Mouse (Mus musculus) embryonic facial prominence, embryonic 14.5 days (tissue): ENCODE data around the gene Fcgrt. TPM values are rescaled to one million over a fixed set of nuclear protein-coding genes. Genes with fewer than 3 reads are reported as not detected.
"Not testable (repeated sequence)": the region's sequence is repeated elsewhere in the genome, so short reads cannot be mapped to it uniquely, and the experiment has no call there.

ENCODE experiments used
- ATAC-seq: fragments of 200-750 bp; cut with Nextera tagmentation; 2 replicates; pipeline ENCODE4 v1.8.0; 2017; ENCODE audit warnings: low read depth, moderate number of reproducible peaks, moderate TSS enrichment
- DNase-seq: peaks from one replicate; pipeline ENCODE4 v3.0.0-alpha.2; 2015; ENCODE audit warnings: low spot score
- H3K27ac ChIP-seq: fragments of 300-500 bp; sonication (generic); replicated peaks from 2 replicates; pipeline ENCODE4 v1.5.1; 2014; ENCODE audit warnings: low read depth, mild to moderate bottlenecking, low read length, moderate library complexity
- H3K27me3 ChIP-seq: fragments of 300-500 bp; sonication (generic); replicated peaks from 2 replicates; pipeline ENCODE4 v1.6.1; 2014; ENCODE audit warnings: low read length; ENCODE audit not compliant: control insufficient read depth, insufficient read depth
- H3K36me3 ChIP-seq: fragments of 300-500 bp; sonication (generic); 2 replicates; pipeline ENCODE4 v1.6.1; 2014; ENCODE audit warnings: low read length, mixed read lengths; ENCODE audit not compliant: control insufficient read depth, insufficient read depth
- H3K4me1 ChIP-seq: fragments of 300-500 bp; sonication (generic); 2 replicates; pipeline ENCODE4 v1.6.1; 2014; ENCODE audit warnings: antibody characterized with exemption, low read length; ENCODE audit not compliant: control insufficient read depth, insufficient read depth
- H3K4me2 ChIP-seq: fragments of 300-500 bp; sonication (generic); 2 replicates; pipeline ENCODE4 v1.6.1; 2014; ENCODE audit warnings: low read depth, mild to moderate bottlenecking, low read length, moderate library complexity, mixed read lengths
- H3K4me3 ChIP-seq: fragments of 300-500 bp; sonication (generic); 2 replicates; pipeline ENCODE4 v1.5.1; 2014; ENCODE audit warnings: low read depth, mild to moderate bottlenecking, low read length
- H3K9ac ChIP-seq: fragments of 300-500 bp; sonication (generic); 2 replicates; pipeline ENCODE4 v1.6.1; 2014; ENCODE audit warnings: low read depth, mild to moderate bottlenecking, low read length, moderate library complexity, mixed read lengths
- H3K9me3 ChIP-seq: fragments of 300-500 bp; sonication (generic); 2 replicates; pipeline ENCODE4 v1.6.1; 2016; ENCODE audit warnings: low read length; ENCODE audit not compliant: control insufficient read depth
- WGBS: fragments of 180-500 bp; shearing (Covaris S2); extraction: QIAGEN DNeasy Blood & Tissue Kit; methylation state at CpG from one replicate; pipeline ENCODE4 v1.1.7; 2014; 5-methylcytosine and 5-hydroxymethylcytosine counted together
- polyA plus RNA-seq: library from polyadenylated mRNA; unstranded; fragments of >200 nt; fragmentation: Nextera tagmentation; extraction: Ambion mirVana; gene quantifications from 2 replicates; pipeline ENCODE4 v1.2.1, GENCODE M21; 2014

The Fcgrt gene
- polyA plus RNA-seq, result 120 and 129 TPM in 2 replicates

DNA sequence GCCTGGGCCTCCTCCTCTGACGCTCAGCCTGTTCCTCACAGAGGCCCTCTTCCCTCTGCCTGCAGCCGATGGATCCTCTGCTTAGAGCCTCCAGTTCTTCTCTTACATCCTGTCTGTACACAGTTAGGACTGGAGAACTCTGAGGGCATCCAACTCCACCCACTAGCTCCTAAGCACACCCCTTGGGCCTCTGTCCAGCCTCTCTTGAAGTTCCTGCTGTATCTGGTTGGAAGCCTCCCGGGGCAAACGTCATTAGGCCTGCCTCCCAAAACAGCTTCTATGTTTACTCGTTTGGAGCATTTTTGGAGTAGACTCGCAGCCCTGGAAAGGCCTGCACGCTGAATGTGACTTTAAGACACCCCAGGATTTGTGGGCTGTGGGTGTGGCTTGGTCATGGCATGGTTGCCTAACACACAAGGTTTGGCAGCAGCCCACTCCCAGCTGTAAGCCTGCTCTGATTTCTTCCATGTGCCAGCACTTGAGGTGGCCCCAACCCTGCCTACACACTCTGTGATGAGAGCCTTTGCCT, at the start of gene Fcgrt:
TSS of gene Fcgrt (minus strand) at position 200 of the 529 bp plus-strand sequence.
- Histone ChIP-seq H3K27ac (peak within 1 kb of the TSS; percentile 96), H3K4me1 (peaks cover 10% of the 10 kb centered on the region), H3K4me3 (peak within 1 kb of the TSS; percentile 40), H3K4me2 (peak within 1 kb of the TSS; percentile 69), H3K36me3 (0 out of 2 replicates have a peak, but pooled peaks cover 2% of the 10 kb centered on the region), H3K27me3 (no peaks in the 10 kb centered on the region), H3K9me3 (no peaks in the 10 kb centered on the region), H3K9ac (peak within 1 kb of the TSS; percentile 69)
- WGBS, result 35% methylated on average over 7 of the region's 7 CpGs
- peak; percentile 97 for ATAC-seq
- DNase-seq, result peak; percentile 97

- not testable (repeated sequence) for ATAC-seq, DNase-seq, H3K4me3 ChIP-seq, H3K9me3 ChIP-seq, H3K27me3 ChIP-seq, H3K27ac ChIP-seq
- Histone ChIP-seq H3K36me3 (peaks cover 18% of the 10 kb centered on the region; the same call in 1 of the 2 replicates), H3K4me2 (peak overlapping the region; percentile 86), H3K4me1 (peaks cover 11% of the 10 kb centered on the region), H3K9ac (peak overlapping the region; percentile 87)
- 84% methylated on average over 2 of the region's 2 CpGs for WGBS
These were observed 49.4 kb upstream of the Fcgrt start for GRCm38 (mm10) chr7:45153052-45153451.

DNA sequence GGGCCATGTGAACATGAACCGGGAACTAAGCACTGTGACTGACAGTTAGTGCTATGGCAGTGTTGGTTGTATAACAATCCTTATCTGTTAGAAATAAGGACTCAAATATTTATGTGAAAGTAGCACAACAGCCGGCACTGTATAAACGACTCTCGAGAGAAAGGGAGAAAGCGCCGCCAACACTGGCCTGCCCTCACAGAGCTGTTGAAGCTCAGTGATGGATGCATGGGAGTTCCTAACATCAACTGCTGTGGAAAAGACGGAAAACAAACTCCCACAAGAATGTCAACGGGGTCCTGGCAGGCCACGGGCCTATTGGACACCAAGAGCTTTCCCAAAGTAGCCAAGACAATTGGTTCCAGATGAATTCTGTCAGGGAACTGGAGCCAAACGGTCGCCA, 47.7 kb upstream of the Fcgrt start:
- Histone ChIP-seq H3K9ac (no peak overlapping the region), H3K4me1 (peaks cover 11% of the 10 kb centered on the region), H3K27ac (no peak overlapping the region), H3K36me3 (0 out of 2 replicates have a peak, but pooled peaks cover 12% of the 10 kb centered on the region), H3K9me3 (no peaks in the 10 kb centered on the region), H3K4me3 (no peak overlapping the region), H3K4me2 (no peak overlapping the region), H3K27me3 (no peaks in the 10 kb centered on the region)
- no peak for DNase-seq
- WGBS, result 37% methylated on average over 11 of the region's 11 CpGs
- no peak for ATAC-seq

- WGBS, result 40% methylated on average over 4 of the region's 4 CpGs
- H3K4me1 ChIP-seq, result peaks cover 9% of the 10 kb centered on the region
- H3K4me3 ChIP-seq, result no peak overlapping the region
- H3K9me3 ChIP-seq, result no peaks in the 10 kb centered on the region
- no peak overlapping the region for H3K27ac ChIP-seq
- no peaks in the 10 kb centered on the region for H3K27me3 ChIP-seq
- ATAC-seq, result no peak
- H3K36me3 ChIP-seq, result peaks cover 16% of the 10 kb centered on the region; the same call in 1 of the 2 replicates
- H3K4me2 ChIP-seq, result no peak overlapping the region
- DNase-seq, result no peak
- H3K9ac ChIP-seq, result no peak overlapping the region
These were observed 46.7 kb upstream of the Fcgrt start for GRCm38 (mm10) chr7:45150321-45150720.

DNA sequence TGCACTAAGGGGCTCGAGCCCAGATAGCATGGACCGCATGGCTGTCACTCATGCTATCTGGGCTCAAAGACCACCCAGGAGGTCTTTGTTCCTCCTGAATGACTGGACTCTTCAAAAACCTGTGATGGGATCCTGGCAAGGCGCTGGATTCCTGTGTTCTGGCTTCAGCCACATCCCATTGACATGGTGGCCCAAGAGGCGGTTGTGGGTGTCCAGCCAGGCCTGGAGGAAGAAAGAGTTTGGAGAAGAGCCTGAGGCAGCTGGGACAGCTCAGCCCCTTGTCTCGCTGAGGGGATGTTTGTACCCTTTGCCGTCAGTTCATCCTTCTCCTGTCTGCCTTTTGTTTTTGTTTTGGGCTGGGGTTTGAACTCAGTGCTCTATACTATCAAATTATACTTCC, 45.9 kb upstream of the Fcgrt start:
- no peak for ATAC-seq
- no peak overlapping the region for H3K4me2 ChIP-seq
- no peaks in the 10 kb centered on the region for H3K27me3 ChIP-seq
- WGBS, result 63% methylated on average over 6 of the region's 6 CpGs
- no peaks in the 10 kb centered on the region for H3K9me3 ChIP-seq
- H3K27ac ChIP-seq, result no peak overlapping the region
- peaks cover 6% of the 10 kb centered on the region for H3K4me1 ChIP-seq
- H3K36me3 ChIP-seq, result peaks cover 22% of the 10 kb centered on the region
- no peak for DNase-seq
- no peak overlapping the region for H3K4me3 ChIP-seq
- no peak overlapping the region for H3K9ac ChIP-seq

- Histone ChIP-seq H3K9ac (no peak overlapping the region), H3K4me2 (no peak overlapping the region), H3K4me1 (peaks cover 5% of the 10 kb centered on the region), H3K27me3 (no peaks in the 10 kb centered on the region), H3K27ac (no peak overlapping the region), H3K4me3 (no peak overlapping the region), H3K9me3 (no peaks in the 10 kb centered on the region), H3K36me3 (peaks cover 32% of the 10 kb centered on the region)
- DNase-seq (no peak), ATAC-seq (no peak)
- WGBS, result 67% methylated on average over 4 of the region's 4 CpGs
These were observed 45.0 kb upstream of the Fcgrt start for GRCm38 (mm10) chr7:45148534-45149098.

GRCm38 (mm10) chr7:45147899-45148298, 44.2 kb upstream of the Fcgrt start:
- ATAC-seq, result no peak
- Histone ChIP-seq H3K36me3 (peaks cover 39% of the 10 kb centered on the region), H3K9ac (no peak overlapping the region), H3K9me3 (no peaks in the 10 kb centered on the region), H3K27me3 (no peaks in the 10 kb centered on the region), H3K4me2 (no peak overlapping the region), H3K4me3 (no peak overlapping the region), H3K4me1 (no peaks in the 10 kb centered on the region), H3K27ac (no peak overlapping the region)
- WGBS, result 88% methylated on average over 11 of the region's 11 CpGs
- DNase-seq, result no peak

GRCm38 (mm10) chr7:45147267-45147666, 43.6 kb upstream of the Fcgrt start:
- DNase-seq, result no peak
- H3K9ac ChIP-seq, result no peak overlapping the region
- H3K36me3 ChIP-seq, result peaks cover 43% of the 10 kb centered on the region
- H3K4me3 ChIP-seq, result no peak overlapping the region
- no peak overlapping the region for H3K27ac ChIP-seq
- no peak for ATAC-seq
- 88% methylated on average over 11 of the region's 11 CpGs for WGBS
- no peaks in the 10 kb centered on the region for H3K4me1 ChIP-seq
- H3K9me3 ChIP-seq, result no peaks in the 10 kb centered on the region
- H3K27me3 ChIP-seq, result no peaks in the 10 kb centered on the region
- H3K4me2 ChIP-seq, result no peak overlapping the region

DNA sequence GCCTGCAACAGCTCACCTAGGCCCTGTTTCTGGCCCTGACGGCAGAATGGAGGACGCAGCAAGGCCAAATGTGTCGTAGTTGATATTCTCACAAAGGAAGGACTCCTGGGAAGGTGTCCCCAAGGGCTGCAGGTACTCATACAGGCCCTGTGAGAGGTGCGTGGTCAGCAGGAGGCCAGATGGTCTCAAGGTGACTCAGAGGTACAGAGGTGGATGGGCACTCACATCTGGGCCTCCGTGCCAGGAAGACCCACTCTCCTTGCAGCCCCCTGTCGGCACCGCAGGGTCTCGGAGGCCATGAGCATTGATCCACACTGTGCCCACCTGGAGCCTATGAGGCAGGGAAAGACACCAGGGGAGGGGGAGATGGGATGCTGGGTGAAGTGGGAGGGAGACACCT, 41.8 kb upstream of the Fcgrt start:
- no peak overlapping the region for H3K4me3 ChIP-seq
- H3K4me1 ChIP-seq, result no peaks in the 10 kb centered on the region
- H3K27me3 ChIP-seq, result no peaks in the 10 kb centered on the region
- no peak overlapping the region for H3K27ac ChIP-seq
- WGBS, result 97% methylated on average over 8 of the region's 8 CpGs
- peaks cover 43% of the 10 kb centered on the region for H3K36me3 ChIP-seq
- H3K4me2 ChIP-seq, result no peak overlapping the region
- ATAC-seq, result no peak
- H3K9me3 ChIP-seq, result no peaks in the 10 kb centered on the region
- no peak overlapping the region for H3K9ac ChIP-seq
- no peak for DNase-seq
